Mouse (Mus musculus): ENCODE measurements around the gene Adra2c.

Gene Adra2c

DNA sequence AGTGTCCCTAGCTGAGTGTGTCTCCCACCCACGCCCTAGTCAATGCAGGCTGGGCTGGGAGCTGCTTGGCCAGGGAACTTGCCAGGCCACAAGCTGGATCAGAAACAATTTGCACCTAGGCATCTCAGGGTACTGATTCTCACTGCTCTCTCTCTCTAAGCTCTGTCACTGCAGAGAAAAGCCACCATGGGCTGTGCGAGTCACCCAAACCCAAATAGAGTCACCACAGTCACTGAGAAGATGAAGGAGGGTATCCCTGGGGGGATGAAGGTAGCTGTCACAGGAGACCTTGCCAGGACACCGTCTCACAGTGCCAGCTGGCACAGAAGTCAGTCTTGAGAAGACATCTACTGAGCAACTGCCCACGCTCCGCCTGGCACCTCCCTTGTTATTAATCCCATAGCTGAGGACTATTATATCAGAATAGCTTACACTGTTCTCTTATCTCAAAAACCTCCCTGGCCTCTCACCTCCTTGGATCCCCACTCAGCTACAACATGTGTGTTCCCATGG, 33.7 kb downstream of the Adra2c start:
- DNase-seq (ENCODE audit: low spot score): no peak

DNA sequence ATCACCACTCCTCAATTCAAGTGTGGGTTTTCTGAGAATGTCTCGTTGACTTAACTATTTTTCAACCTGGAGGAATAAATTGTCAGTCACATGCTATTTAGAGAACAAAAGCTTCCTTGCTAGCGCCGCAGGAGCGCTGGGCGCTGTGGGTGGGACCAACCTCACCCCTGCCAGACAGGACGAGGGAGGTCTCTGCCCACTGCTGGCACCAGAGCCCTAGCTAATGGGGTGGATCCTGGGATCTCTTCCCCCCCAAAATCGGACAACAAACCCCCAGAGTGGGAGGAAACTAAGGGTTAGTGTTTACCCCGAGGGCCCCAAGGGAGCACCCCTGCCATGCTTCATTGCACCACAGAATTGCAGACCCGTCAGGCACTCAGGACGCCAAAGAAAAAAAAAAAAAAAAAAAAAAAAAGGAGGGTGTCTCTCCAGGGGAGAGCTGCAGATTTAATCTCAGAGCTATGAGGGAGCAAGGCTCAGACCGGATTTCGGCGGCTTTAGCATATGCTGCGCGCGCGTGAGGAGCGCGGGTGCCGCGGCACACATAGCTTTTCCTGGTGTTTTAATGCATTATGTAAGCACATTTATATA, 35.2 kb downstream of the Adra2c start:
- DNase-seq (ENCODE audit: low spot score): peak; percentile 31

DNA sequence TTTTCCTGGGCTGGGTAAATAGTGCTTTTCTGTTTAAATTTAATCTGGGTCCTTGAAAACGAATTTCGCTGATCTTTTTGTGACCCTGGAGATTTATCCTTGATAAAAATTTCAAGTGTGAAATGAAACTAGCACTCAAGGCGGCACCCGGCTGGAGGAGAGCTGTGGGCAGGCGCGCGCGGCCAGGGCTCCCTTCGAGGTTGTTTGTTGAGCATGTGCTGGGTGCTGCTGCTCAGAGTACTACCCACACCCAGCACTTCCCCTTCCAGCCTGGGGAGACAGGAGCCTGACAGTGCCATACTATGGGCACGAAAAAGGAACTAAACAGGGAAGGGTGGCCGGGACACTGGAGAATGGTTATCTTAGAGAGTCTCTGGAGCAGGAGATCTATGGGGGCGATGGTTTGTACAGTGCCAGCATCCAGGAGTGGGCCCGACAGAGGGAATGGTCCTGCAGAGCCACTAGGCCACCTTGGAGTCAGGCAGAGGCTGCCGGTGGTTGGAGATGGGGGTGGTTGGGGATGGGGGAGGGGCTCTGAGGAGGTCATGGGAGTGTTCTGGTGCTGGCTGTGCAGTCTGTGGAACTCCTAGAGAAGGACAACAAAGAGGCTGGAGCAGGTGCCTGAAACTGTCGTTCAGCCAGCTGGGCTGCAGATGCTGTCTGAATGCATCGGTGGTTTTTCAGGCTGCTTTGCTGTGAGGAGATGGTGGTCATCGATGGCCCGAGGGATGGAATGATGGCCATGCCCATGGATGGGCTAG, 35.9 kb downstream of the Adra2c start:
- peak; percentile 30 for DNase-seq (ENCODE audit: low spot score)

DNA sequence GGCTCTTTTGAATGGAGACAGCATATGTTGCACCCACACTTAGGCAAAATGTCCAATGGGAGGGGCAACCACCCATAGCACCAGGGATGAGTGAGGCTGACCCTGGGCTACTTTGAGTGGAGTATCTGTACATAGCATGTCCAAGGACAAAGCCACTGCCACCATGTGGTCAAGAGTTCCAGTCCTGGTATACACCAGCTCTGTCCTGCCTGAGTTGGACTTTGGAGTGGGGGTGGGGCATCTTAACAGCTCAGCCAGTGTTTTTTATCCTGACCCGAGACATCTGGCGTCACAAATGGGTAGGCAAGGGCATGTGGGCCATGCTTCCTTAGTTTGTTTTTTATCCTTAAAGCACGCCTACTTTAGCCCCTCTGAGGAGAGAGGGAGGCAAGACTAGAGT, 36.5 kb downstream of the Adra2c start:
- peak; percentile 21 for DNase-seq (ENCODE audit: low spot score)

DNA sequence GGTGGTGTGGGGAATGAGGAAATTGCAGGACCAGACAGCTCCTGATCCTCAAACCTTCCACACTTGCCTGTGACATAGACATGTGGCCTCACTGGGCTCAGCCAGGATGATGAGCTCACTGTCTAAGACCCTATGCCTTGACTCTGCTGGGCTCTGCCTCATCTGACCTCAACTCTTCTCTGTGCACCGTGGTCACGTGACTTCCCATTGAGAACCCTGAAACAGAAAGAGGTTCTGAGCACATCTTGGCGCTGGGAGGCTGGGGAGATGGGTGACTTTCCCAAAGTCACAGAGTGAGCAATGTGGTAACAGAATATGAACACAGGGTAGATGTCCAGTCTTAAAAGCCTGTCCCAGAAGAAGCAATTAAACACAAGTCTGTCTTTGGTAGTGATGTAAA, 37.1 kb downstream of the Adra2c start:
- DNase-seq (ENCODE audit: low spot score): no peak

DNA sequence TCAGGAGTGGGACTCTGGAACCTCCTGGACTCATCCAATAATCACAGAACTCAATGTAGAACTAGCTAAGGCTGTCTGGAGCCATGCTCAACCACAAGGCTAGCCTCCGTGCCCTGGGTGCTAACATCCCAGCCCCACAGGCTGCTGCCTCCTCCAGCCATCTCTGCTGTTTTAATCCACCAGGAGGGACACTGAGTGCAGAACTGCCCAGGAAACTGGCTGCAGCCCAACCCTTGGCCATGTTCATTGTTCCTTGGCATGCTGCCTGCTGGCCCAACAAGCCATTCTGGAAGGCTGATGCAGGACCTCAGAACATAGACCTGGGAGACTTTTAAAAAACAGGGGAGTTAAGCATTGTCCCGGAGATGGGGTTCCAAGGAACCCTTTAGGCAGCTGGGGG, 42.5 kb downstream of the Adra2c start:
- DNase-seq (ENCODE audit: low spot score): no peak

DNA sequence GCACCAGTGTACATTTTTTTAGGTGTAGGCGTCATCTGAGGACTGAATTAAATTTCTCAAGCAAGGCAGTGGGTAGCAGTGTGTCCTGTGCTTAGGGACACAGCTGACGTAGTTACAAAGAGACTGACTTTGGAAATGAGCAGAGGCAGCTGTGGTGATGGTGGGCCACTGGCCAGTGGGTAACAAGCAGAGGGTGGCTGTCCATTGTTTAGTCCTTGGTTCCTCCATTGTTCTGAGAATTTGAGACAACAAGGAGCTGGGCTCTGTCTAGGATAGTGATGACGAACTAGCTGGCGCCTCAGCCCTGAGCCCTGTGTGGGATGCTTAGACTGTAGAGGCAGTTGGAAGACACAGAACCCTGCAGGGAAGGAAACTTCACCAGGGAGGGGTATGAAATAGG, 52.7 kb downstream of the Adra2c start:
- no peak for DNase-seq (ENCODE audit: low spot score)
